Mouse (Mus musculus): Measurements from ENCODE around the gene Pcyt2.
A peak's percentile ranks its signal among the peaks of the same experiment; 100 is the strongest.

Gene Pcyt2

GRCm38 (mm10) chr11:120581490-120582267 is 36.1 kb downstream of the Pcyt2 start, which contains the start of gene Arhgdia:
Gene Arhgdia, minus strand, starts transcription at chr11:120581624.
- peak; percentile 63 for DNase-seq (ENCODE audit: low spot score)

DNA sequence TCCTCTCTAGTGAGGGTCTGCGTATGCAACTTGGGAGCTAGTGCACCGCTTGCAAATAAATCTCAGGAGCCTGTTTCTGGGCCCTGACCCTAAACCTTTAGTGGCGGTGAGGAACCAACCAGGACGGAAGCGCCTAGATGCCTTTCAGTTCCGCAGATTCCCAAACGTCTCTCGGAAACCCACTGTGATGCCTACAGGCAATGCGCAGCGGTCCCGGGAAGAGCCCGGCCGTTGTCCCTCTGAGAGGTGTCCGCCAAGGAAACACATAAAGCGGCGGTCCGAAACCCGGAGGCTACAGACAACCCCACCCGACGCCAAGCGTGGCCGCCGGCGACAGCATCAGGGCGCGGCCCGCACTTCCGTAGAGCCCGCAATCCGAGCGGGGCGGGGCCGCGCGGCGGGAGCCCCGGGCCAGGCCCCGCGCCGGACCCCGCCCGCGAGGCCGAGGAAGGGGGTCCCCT is 36.8 kb downstream of the Pcyt2 start:
- DNase-seq (ENCODE audit: low spot score), result no peak

- no peak for DNase-seq (ENCODE audit: low spot score)
Measured at GRCm38 (mm10) chr11:120580190-120580589, 37.5 kb downstream of the Pcyt2 start.

DNA sequence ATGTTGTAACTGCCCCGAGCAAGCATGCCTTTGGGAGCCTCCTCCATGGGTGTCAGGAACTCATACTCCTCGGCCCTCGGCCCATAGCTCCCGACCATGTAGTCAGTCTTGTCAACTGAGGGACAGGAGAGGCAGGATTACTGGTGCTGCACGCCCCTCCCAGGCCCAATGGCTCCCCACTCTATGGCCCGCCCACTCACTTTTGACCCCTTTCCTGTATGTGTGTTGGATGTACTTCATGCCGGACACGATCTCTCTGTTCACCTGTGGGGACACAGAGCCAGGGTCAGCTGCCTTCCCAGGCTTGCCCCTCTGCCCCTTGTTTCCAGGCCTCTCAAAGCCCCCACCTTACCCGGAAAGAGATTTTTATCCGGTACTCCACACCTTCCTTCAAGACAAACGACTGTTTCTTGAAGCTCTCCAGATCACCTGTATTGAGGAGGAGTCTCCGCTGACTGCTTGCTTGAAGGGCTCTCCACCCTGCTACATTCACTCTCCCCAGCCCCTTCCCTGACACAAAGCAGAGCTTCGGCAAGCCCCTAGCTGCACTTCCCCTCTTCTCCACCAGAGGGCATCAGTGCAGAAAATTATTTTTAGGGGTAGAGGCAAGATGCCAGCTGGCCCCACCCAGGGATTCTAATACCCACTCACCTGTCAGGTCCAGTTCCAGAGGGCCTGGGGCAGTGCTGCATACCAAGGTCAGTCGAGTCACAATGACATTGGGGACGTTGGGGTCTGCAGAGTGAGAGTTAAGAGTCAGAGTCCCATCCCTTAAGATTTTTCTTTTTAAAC is 38.2 kb downstream of the Pcyt2 start:
- no peak for DNase-seq (ENCODE audit: low spot score)

GRCm38 (mm10) chr11:120578694-120579243 is 39.0 kb downstream of the Pcyt2 start:
- no peak for DNase-seq (ENCODE audit: low spot score)

DNA sequence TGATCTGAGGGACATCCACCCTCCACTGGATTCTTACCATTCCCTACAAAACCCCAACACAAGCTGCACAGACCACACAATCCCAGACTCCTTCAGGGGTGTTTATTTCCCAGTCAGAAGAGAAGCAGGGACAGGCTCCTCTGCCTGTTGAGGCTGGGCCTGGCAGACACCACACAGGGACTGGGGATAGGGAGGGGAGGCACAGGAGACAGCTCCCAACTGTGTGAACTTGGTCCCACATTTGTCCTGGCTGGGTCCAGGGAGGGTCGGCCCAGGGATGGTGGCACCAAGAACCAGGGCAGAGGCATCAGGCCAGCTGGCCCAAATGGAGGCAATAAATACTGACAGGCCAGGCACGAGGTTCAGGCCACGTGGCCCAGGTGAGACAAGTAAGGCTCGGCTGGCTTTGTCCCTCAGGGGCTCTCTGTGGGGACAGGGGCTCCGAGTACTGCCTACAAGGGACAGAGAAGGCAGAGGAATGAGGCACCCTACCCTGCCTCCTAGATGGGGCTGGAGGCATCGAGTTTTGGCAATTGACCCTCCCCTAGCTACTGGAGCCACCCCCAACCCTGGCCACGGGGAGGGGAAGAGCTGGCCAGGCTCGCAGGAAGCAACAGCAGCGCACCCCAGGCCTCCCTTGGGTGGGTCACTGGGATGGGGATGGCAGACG is 39.6 kb downstream of the Pcyt2 start:
- no peak for DNase-seq (ENCODE audit: low spot score)

DNA sequence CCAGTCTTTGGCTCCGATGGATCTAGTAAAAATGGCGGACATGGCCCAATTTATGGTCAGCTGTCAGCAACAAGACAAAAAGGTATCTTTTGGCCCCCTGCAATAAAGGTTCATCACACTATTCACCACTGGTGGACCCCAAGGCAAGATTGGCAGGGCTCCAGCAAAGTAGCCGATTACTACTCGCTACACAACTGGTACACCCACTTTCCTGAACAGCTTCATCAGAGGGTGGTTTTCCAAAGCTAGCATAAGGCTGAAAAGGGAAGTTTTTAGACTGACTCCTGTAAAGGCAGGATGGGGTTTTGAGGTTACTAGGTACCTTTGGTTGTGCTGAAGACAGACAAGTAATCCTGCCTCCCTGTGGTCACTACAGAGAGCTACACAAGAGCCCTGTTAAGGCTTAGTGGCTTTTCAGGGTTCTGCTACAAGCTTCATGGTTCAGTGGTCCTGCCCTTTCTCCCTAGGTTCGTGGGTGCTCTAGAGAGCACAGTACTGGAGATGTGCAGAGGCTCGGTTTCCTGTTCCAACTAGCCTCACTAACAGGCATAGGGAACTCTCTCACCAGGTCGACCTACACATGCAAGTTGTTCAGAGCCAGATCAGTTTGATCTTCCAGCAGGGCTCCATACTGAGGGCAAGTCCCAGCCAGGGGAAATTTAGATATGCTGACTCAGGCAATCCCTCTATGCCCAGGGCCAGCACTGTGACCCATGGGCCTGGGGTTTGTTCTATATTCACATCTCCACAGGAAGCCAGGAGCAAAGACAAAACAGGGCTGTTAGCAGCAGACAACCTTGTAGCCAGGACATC is 40.3 kb downstream of the Pcyt2 start:
- DNase-seq (ENCODE audit: low spot score), result no peak

DNA sequence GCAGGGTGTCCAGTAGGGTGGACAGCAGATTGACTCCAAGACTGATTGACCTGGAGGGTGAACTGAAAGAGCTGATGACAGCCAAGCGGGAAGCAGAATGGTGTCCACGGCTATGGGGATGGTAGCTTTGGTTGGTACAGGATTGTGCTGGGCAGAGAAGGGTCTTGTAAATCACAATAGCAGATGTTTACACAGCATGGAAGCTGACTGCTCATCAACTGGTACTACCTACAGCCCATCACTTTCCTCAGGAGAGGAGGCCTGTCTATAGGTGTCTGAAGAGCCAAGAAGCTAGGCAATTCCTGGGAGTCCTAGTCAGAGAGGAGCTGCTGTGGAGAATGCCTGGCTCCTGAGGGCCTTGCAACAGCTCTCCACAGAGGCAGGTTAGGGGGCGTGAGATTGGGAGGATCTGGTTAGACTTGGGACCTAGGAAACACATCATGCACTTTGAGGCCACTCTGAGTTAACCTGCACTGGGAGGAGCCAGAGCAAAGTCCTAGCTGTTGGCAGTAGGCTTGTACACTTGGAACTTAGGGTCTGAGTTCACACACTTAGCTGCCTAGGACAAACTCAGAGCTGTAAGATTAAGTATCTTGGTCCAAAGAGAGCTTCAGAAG is 41.3 kb downstream of the Pcyt2 start:
- no peak for DNase-seq (ENCODE audit: low spot score)

GRCm38 (mm10) chr11:120575940-120576339 is 41.8 kb downstream of the Pcyt2 start:
- DNase-seq (ENCODE audit: low spot score), result no peak

- no peak for DNase-seq (ENCODE audit: low spot score)
Measured at GRCm38 (mm10) chr11:120575046-120575445, 42.7 kb downstream of the Pcyt2 start.

DNA sequence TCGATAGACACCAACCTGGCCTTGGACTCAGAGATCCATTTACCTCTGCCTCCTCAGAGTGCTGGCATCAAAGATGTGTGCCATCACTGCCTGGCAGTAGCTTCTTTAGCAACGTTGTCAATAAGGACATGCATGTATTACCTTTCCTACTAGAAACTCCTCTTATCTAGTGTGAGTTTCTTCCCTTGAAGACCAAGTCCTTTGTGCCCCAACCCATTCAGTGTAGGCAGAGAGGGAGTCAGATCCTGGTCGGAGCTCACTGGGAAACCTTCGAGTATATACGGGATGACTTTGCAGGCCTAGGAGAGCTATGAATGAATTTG is 43.5 kb downstream of the Pcyt2 start:
- DNase-seq (ENCODE audit: low spot score), result no peak

GRCm38 (mm10) chr11:120573585-120574277 is 44.0 kb downstream of the Pcyt2 start:
- no peak for DNase-seq (ENCODE audit: low spot score)

DNA sequence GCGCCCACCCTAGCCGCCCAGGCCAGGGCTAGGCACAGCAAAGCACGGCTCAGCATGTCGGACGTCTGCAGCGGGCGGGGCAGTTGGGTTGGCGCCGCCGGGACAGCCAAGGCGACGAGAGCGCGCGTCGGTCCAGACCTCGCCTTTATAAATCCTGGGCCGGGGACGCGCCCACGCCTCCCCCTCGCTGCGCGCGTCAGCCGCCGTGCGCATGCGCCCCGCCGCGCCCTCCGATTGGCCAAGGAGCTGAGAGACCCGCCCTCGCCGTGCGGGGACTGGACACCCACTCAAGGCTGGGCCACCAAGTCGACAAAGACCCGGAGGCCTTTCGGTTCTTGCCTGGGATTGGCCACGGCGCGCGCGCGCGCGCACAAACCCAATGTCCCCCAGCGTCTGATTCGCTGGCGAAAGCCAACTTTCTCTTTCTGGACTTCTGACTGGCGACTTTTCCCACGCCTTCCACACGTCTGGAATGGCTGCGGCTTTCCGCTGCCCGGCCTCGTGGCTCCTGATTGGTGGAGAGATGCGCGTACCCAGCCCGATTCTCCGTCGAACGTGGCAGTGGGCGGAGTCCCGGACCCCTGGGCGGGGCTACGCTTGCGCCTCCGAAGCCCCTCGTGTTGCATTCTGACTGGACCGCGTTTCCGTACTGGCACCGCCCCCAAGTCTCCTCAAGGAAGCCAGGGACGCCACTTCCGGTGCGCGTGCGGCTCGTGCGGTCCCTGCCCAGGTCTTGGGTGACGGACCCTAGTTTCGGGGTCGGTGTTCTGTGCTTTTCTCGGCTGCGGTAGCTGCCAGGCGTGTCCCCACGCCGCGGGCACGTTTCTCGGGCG is 44.8 kb downstream of the Pcyt2 start, which contains the start of gene P4hb:
Gene P4hb (minus strand): TSS at position 502 of the 833 bp plus-strand sequence.
- peak; percentile 98 for DNase-seq (ENCODE audit: low spot score)

DNA sequence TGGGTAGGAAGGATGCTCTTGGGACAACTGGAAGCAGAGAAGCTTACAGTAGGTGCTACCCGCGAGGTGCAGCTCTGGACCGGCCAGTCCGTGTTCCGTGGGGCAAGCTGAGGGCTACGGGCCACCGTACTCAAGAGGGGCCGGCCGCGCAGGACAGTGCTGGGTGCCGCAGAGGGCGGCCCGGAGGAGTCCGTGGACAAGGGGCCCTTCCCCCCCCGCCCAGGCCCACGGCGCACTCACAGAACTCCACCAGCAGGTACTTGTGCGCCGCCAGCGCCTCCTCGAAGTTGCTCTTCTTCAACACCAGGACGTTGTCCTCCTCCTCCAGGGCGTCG is 45.4 kb downstream of the Pcyt2 start:
- no peak for DNase-seq (ENCODE audit: low spot score)

- DNase-seq (ENCODE audit: low spot score), result no peak
Measured at GRCm38 (mm10) chr11:120571754-120572416, 45.9 kb downstream of the Pcyt2 start.

DNA sequence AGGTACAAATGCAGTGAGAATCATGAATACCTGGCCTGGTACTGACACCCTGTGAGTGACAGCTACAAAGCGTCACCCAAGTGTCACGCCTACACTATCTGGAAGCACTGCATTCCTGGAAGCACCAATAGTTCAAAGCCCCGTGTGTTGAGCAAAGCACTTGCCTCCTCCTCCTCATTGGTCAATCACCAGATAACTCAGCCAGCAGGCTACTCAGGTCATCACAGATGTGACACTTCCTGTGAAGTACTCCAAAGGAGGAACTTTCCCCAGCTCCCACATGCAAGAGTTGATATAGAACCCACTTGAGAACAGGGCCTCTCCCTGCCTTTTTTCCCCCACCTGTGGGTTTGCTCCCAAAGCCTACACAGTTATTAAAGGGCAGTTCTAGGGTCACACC is 46.6 kb downstream of the Pcyt2 start:
- no peak for DNase-seq (ENCODE audit: low spot score)

- no peak for DNase-seq (ENCODE audit: low spot score)
Measured at GRCm38 (mm10) chr11:120568324-120568723, 49.4 kb downstream of the Pcyt2 start.

GRCm38 (mm10) chr11:120565114-120565513 is 52.6 kb downstream of the Pcyt2 start:
- DNase-seq (ENCODE audit: low spot score), result no peak

DNA sequence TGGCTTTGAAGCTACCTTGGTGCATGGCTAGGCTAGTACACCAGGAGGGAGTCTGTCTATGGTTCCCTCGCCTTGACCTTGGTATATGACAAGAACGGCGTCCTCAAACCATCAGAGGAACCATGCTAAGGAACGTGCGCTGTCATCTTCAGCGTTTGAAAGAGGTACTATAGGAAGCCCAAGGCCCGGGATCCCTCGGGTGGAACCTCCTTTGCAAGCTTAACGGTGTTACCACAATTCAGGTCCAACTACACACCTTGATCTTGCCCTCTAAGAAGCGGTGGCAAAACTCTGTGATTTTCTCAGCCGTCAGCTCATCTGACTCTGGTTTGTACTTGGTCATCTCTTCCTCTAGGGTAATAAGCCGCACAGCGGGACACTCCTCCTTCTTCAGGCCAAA is 54.8 kb downstream of the Pcyt2 start:
- no peak for DNase-seq (ENCODE audit: low spot score)

All from layer of hippocampus, adult 9-10 months (tissue).